Mouse (Mus musculus) monocyte, adult 2 months (primary cell): Measurements from ENCODE around the gene Zzz3.

ENCODE experiments used
- DNase-seq, 2 experiments: peaks; one replicate each; pipeline ENCODE4 v3.0.0; 2022; ENCODE audit warnings: low spot score in 2 of 2, low read depth in 1 of 2

The Zzz3 gene

GRCm38 (mm10) chr3:152395350-152396277 lies at the start of gene Zzz3:
Gene Zzz3, plus strand, starts transcription at chr3:152395473.
- peak; percentile 69 to 76 for DNase-seq

GRCm38 (mm10) chr3:152345732-152346632 lies 49.3 kb upstream of the Zzz3 start, which contains the start of gene Usp33:
Gene Usp33, plus strand, starts transcription at chr3:152346478.
- peak; percentile 67 to 88 for DNase-seq

- no peak for DNase-seq
Measured at GRCm38 (mm10) chr3:152346633-152347141, 48.6 kb upstream of the Zzz3 start.

- DNase-seq = no peak
Measured at GRCm38 (mm10) chr3:152347227-152347626, 48.0 kb upstream of the Zzz3 start.

GRCm38 (mm10) chr3:152348011-152348830 lies 47.1 kb upstream of the Zzz3 start:
- DNase-seq = no peak

GRCm38 (mm10) chr3:152350431-152350830 lies 44.8 kb upstream of the Zzz3 start:
- DNase-seq = no peak

GRCm38 (mm10) chr3:152350966-152351365 lies 44.3 kb upstream of the Zzz3 start:
- DNase-seq = no peak

GRCm38 (mm10) chr3:152352289-152352688 lies 43.0 kb upstream of the Zzz3 start:
- DNase-seq = no peak

- no peak for DNase-seq
Measured at GRCm38 (mm10) chr3:152353434-152354177, 41.7 kb upstream of the Zzz3 start.

- no peak for DNase-seq
Measured at GRCm38 (mm10) chr3:152355361-152355760, 39.9 kb upstream of the Zzz3 start.

- no peak for DNase-seq
Measured at GRCm38 (mm10) chr3:152356751-152357150, 38.5 kb upstream of the Zzz3 start.

GRCm38 (mm10) chr3:152359151-152359550 lies 36.1 kb upstream of the Zzz3 start:
- no peak for DNase-seq

GRCm38 (mm10) chr3:152364181-152364580 lies 31.1 kb upstream of the Zzz3 start:
- DNase-seq = no peak

- no peak for DNase-seq
Measured at GRCm38 (mm10) chr3:152376063-152376462, 19.2 kb upstream of the Zzz3 start.

- DNase-seq = no peak
Measured at GRCm38 (mm10) chr3:152384106-152384505, 11.2 kb upstream of the Zzz3 start.

GRCm38 (mm10) chr3:152396278-152396987 lies 1.2 kb downstream of the Zzz3 start:
- DNase-seq = peak; percentile 92 to 98

- DNase-seq = no peak
Measured at GRCm38 (mm10) chr3:152396988-152397314, 1.7 kb downstream of the Zzz3 start.

- no peak for DNase-seq
Measured at GRCm38 (mm10) chr3:152397335-152397940, 2.2 kb downstream of the Zzz3 start.

GRCm38 (mm10) chr3:152400441-152400840 lies 5.2 kb downstream of the Zzz3 start:
- no peak for DNase-seq
